Mouse (Mus musculus) kidney, postnatal 4 days (tissue): ENCODE results near the gene Gata3.

Experiments
- DNase-seq, 2 experiments: peaks; one replicate each; pipeline ENCODE4 v3.0.0; 2021; ENCODE audit warnings: mixed read lengths in 2 of 2

Gene Gata3

GRCm38 (mm10) chr2:9885217-9885770 is 4.5 kb downstream of the Gata3 start:
- peak in 1 of 2 experiments; percentile 14 for DNase-seq

GRCm38 (mm10) chr2:9884533-9885216 is 5.2 kb downstream of the Gata3 start:
- peak in 1 of 2 experiments; percentile 32 for DNase-seq

- peak in 1 of 2 experiments; percentile 21 for DNase-seq
These were observed 5.9 kb downstream of the Gata3 start for GRCm38 (mm10) chr2:9883803-9884532.

- DNase-seq = peak; percentile 37 to 61
These were observed 6.7 kb downstream of the Gata3 start for GRCm38 (mm10) chr2:9882926-9883802.

GRCm38 (mm10) chr2:9882371-9882925 is 7.4 kb downstream of the Gata3 start:
- peak; percentile 58 to 70 for DNase-seq

- peak in 1 of 2 experiments; percentile 49 for DNase-seq
These were observed 8.2 kb downstream of the Gata3 start for GRCm38 (mm10) chr2:9881611-9882023.

GRCm38 (mm10) chr2:9881051-9881591 is 8.7 kb downstream of the Gata3 start, which contains the start of gene 4930412O13Rik:
4930412O13Rik (plus strand) TSS chr2:9881252.
- DNase-seq = peak; percentile 44 to 58

GRCm38 (mm10) chr2:9880271-9880670 is 9.6 kb downstream of the Gata3 start:
- no peak for DNase-seq

- DNase-seq = peak; percentile 95 to 97
These were observed 10.3 kb downstream of the Gata3 start for GRCm38 (mm10) chr2:9879493-9879892.

- DNase-seq = peak in 1 of 2 experiments; percentile 31
These were observed 10.7 kb downstream of the Gata3 start for GRCm38 (mm10) chr2:9879092-9879491.

GRCm38 (mm10) chr2:9878564-9879081 is 11.2 kb downstream of the Gata3 start:
- DNase-seq = peak; percentile 68 to 78

- peak in 1 of 2 experiments; percentile 27 for DNase-seq
These were observed 11.8 kb downstream of the Gata3 start for GRCm38 (mm10) chr2:9877966-9878563.

- DNase-seq = peak; percentile 44 to 55
These were observed 12.5 kb downstream of the Gata3 start for GRCm38 (mm10) chr2:9877326-9877690.

GRCm38 (mm10) chr2:9876621-9877325 is 13.1 kb downstream of the Gata3 start:
- DNase-seq = peak; percentile 31 to 42

- DNase-seq = no peak
These were observed 14.0 kb downstream of the Gata3 start for GRCm38 (mm10) chr2:9875676-9876357.

GRCm38 (mm10) chr2:9875220-9875619 is 14.6 kb downstream of the Gata3 start:
- DNase-seq = no peak

- peak in 1 of 2 experiments; percentile 24 for DNase-seq
These were observed 15.2 kb downstream of the Gata3 start for GRCm38 (mm10) chr2:9874467-9875219.

GRCm38 (mm10) chr2:9873757-9874156 is 16.1 kb downstream of the Gata3 start:
- DNase-seq = no peak

GRCm38 (mm10) chr2:9872682-9873081 is 17.2 kb downstream of the Gata3 start:
- DNase-seq = peak in 1 of 2 experiments; percentile 18
